Mouse (Mus musculus) forebrain, embryonic 11.5 days (tissue): Measurements from ENCODE around the gene Serpine2. TPM values are rescaled to one million over a fixed set of nuclear protein-coding genes. Genes with fewer than 3 reads are reported as not detected.
A peak's percentile ranks its signal among the peaks of the same experiment; 100 is the strongest.

Experiments
- ATAC-seq: fragments of 200-750 bp; cut with Nextera tagmentation; replicated peaks from 2 replicates; pipeline ENCODE4 v1.8.0; 2017; ENCODE audit warnings: moderate TSS enrichment; ENCODE audit not compliant: low FRiP score
- DNase-seq: peaks from one replicate; pipeline ENCODE4 v3.0.0-alpha.2; 2017; ENCODE audit warnings: low spot score
- H3K27ac ChIP-seq: fragments of 300-500 bp; sonication (generic); 2 replicates; pipeline ENCODE4 v1.5.1; 2014; ENCODE audit warnings: low read depth, low read length
- H3K27me3 ChIP-seq: fragments of 300-500 bp; sonication (generic); 2 replicates; pipeline ENCODE4 v1.6.1; 2014; ENCODE audit warnings: mild to moderate bottlenecking, low read length, mixed read lengths; ENCODE audit not compliant: control insufficient read depth, insufficient read depth
- H3K36me3 ChIP-seq: fragments of 300-500 bp; sonication (generic); 2 replicates; pipeline ENCODE4 v1.6.1; 2014; ENCODE audit warnings: mild to moderate bottlenecking, low read length, moderate library complexity, mixed read lengths; ENCODE audit not compliant: control insufficient read depth, insufficient read depth
- H3K4me1 ChIP-seq: fragments of 300-500 bp; sonication (generic); replicated peaks from 2 replicates; pipeline ENCODE4 v1.6.1; 2014; ENCODE audit warnings: low read length, mixed read lengths; ENCODE audit not compliant: control insufficient read depth, insufficient read depth
- H3K4me2 ChIP-seq: fragments of 300-500 bp; sonication (generic); 2 replicates; pipeline ENCODE4 v1.6.1; 2014; ENCODE audit warnings: low read depth, mild to moderate bottlenecking, low read length, moderate library complexity, mixed read lengths; ENCODE audit not compliant: severe bottlenecking
- H3K4me3 ChIP-seq: fragments of 300-500 bp; sonication (generic); 2 replicates; pipeline ENCODE4 v1.5.1; 2014; ENCODE audit warnings: low read depth, low read length
- H3K9ac ChIP-seq: fragments of 300-500 bp; sonication (generic); 2 replicates; pipeline ENCODE4 v1.6.1; 2014; ENCODE audit warnings: low read length
- H3K9me3 ChIP-seq: fragments of 300-500 bp; sonication (generic); 2 replicates; pipeline ENCODE4 v1.6.1; 2016; ENCODE audit warnings: low read length, mixed read lengths; ENCODE audit not compliant: control insufficient read depth
- WGBS: fragments of 180-500 bp; shearing (Covaris S2); extraction: QIAGEN DNeasy Blood & Tissue Kit; methylation state at CpG from one replicate; pipeline ENCODE4 v1.1.7; 2014; 5-methylcytosine and 5-hydroxymethylcytosine counted together
- polyA plus RNA-seq: library from polyadenylated mRNA; unstranded; fragments of >200 nt; fragmentation: Nextera tagmentation; extraction: Ambion mirVana; gene quantifications from 2 replicates; pipeline ENCODE4 v1.2.1, GENCODE M21; 2014

Gene Serpine2
- polyA plus RNA-seq, 1 experiment from 2014 or later: 49.1 TPM

DNA sequence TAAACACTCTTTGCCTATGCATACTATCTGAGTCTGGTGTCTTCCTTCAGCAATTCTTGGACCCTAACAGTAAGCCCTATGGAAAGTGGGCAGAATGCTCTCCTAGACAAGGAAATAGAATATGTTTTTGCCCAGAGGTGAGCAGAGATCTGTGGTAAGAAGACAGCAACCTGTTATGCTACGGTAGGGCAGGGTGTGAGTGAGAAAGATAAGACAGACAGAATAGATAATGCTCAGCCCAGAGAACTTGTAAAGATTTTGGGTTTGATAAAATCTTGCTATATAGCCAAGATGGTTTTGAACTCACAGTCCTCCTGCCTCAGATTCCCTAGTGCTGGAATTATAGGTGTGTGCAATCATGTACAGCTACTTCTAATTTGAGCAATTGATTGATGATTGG lies 96.5 kb downstream of the Serpine2 start:
- H3K4me2 ChIP-seq: no peak overlapping the region
- WGBS: 86% methylated on average over 1 of the region's 1 CpGs
- H3K4me1 ChIP-seq: 0 out of 2 replicates have a peak, but pooled peaks cover 5% of the 10 kb centered on the region
- H3K36me3 ChIP-seq: no peaks in the 10 kb centered on the region
- no peak for ATAC-seq
- H3K27me3 ChIP-seq: no peaks in the 10 kb centered on the region
- no peak overlapping the region for H3K9ac ChIP-seq
- DNase-seq: no peak
- H3K27ac ChIP-seq: no peak overlapping the region
- H3K4me3 ChIP-seq: no peak overlapping the region
- no peaks in the 10 kb centered on the region for H3K9me3 ChIP-seq

DNA sequence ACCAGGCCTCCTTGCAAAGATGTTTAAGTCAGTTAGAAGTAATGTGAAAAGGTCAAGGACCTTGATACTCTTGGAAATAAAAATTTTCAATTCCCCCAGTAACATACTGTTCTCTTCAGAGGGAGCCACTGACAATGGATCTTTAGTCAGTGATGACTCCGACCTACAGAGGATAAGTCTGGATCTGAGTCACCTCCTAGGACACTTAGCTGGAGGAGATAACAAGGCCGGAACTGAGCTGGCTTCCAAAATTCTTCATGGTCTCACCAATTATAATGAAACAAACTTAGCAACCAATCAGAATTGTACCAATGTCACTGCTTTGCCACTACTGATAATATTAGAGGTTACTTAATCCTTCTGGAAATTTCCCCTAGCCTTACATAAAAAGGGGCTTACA lies 96.9 kb downstream of the Serpine2 start:
- 88% methylated on average over 2 of the region's 2 CpGs for WGBS
- Histone ChIP-seq H3K9ac (no peak overlapping the region), H3K4me1 (0 out of 2 replicates have a peak, but pooled peaks cover 5% of the 10 kb centered on the region)

DNA sequence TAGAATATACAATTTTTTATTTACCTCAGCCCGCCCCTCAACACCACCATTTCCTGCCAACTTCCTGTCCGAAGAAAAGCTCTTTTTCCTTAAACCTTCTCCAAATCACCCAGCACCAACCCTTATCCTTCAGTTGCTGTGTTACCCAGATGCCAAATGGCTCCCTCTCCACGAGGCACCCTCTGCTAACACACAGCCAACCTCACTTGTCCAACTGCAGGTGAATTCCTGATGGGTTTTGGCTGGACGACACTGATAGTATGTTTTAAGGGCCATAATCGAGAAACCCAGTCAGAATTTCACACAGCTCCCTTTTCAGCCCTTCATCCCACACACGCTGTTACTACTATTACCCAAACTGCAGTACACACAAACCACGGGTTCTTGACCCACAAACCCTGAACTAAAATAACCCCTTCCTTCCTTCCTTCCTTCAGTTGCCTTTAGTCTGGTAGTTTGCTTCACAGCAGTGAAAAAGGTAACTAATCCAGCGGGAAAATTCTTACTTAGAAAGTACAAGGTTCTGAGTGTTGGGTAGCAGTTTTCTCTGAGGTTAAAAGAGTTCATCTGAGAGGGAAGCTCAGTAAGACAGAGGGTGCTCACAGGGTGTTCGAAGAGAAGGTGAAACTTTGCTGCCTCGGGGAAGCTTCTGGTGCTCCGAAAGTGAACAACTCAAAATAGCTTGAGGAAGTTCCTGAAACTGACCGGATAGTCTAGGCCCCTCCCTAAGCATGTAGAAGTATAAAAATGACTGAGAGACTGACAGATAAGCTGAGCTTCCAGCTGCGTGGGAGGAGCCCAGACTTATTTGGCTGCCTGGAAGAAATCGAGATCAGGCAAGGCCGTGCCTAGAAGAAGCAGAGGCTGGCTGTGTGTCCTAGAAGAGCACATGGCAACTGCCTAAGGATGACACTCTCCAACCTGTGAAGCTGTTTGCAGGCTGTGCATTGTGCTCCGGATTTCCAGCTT lies 98.4 kb downstream of the Serpine2 start:
- Histone ChIP-seq H3K9ac (0 out of 2 replicates have a peak overlapping the region, but pooled peaks have one; percentile 35), H3K27me3 (no peaks in the 10 kb centered on the region), H3K9me3 (no peaks in the 10 kb centered on the region), H3K4me1 (0 out of 2 replicates have a peak, but pooled peaks cover 5% of the 10 kb centered on the region), H3K36me3 (no peaks in the 10 kb centered on the region), H3K4me3 (peak overlapping the region; percentile 82; the same call in 1 of the 2 replicates), H3K4me2 (peak overlapping the region; percentile 81; the same call in 1 of the 2 replicates), H3K27ac (no peak overlapping the region)
- DNase-seq (no peak), ATAC-seq (no peak)
- WGBS: 65% methylated on average over 16 of the region's 16 CpGs

More for the DNA sequence above, 96.9 kb downstream of the Serpine2 start:
- Histone ChIP-seq H3K36me3 (no peaks in the 10 kb centered on the region), H3K4me2 (no peak overlapping the region), H3K9me3 (no peaks in the 10 kb centered on the region), H3K4me3 (no peak overlapping the region), H3K27ac (no peak overlapping the region), H3K27me3 (no peaks in the 10 kb centered on the region)
- DNase-seq (no peak), ATAC-seq (no peak)

DNA sequence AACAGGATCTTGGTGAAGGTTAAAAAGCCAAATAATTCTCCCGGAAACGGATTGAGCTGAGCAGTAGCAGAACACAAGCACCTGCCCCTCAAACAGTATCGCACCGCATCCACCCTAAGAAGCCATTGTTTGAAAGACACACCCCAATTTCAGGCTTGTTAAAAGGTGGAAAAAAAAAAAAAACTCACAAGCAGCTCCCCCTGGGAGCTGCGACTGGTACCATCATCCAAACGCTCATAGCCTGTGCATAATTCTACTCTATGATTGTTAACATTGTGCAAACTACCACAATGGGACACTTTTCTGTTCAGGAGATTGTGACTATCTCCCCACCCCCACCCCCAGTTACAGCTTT lies 99.1 kb downstream of the Serpine2 start:
- Histone ChIP-seq H3K27me3 (no peaks in the 10 kb centered on the region), H3K9ac (peak overlapping the region; percentile 35; the same call in 1 of the 2 replicates), H3K4me3 (peak overlapping the region; percentile 82), H3K4me1 (0 out of 2 replicates have a peak, but pooled peaks cover 5% of the 10 kb centered on the region), H3K4me2 (peak overlapping the region; percentile 81; the same call in 1 of the 2 replicates), H3K36me3 (no peaks in the 10 kb centered on the region), H3K27ac (no peak overlapping the region), H3K9me3 (no peaks in the 10 kb centered on the region)
- ATAC-seq (peak; percentile 54), DNase-seq (no peak)
- 0% methylated on average over 6 of the region's 6 CpGs for WGBS

DNA sequence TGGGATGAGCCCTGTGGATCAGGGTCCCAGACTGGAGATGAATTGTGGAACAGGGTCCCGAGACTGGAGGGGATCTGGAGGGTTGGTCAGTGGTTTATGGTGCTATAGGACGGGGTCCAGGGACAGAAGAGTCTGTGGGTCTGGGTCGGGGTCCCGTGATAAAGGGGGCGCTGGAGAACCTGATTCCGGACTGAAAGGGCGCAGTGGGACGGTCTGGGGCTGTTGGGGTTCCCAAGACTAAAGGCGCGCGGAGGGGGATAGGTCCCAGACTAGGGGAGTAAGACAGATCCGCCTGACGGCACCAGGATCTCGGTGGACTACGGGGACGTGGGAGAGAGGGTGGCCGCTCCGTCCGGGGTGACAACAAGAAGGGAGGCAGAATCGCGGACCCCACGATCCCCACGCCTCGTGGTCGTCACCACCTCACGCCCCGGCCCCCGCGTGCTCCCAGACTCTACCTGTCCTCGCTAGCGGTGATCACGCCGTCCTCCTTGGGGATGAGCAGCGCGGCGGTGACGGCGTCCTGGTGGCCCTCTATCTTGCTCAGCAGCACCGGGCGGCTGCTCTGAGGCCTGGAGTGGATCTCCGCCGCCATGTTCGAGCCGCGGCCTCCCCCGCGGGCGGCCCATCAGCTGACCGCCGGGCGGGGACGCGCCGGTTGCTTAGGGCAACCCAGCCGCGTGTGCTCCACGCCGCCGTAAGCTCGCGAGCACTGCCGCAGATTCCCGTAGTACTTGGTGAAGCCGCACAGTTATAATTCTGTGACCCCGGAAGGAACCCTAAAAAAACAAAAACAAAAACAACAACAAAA lies 99.7 kb downstream of the Serpine2 start:
- no peak overlapping the region for H3K27ac ChIP-seq
- no peaks in the 10 kb centered on the region for H3K27me3 ChIP-seq
- peak; percentile 97 for ATAC-seq

DNA sequence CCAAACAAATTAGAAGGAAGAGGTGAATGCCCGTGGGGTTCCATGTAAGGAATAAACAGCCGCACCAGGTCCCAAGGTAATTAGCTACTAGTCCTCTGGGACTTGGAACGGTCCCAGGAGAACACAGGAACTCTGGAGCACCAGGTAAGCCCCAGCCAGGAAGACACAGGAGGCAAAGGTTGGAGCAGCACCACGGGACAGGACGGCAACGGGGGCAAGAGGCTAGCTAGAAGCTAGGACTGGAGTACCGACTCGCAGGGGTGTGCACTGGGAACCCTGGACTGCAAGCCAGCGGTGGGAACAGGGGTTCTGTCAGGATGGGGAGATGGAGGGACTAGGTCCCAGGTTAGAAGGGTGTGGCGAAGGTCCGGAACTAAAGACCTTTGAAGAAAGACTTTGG lies 100.3 kb downstream of the Serpine2 start:
- no peaks in the 10 kb centered on the region for H3K36me3 ChIP-seq
- peak overlapping the region; percentile 89 for H3K9ac ChIP-seq
- H3K4me2 ChIP-seq: peak overlapping the region; percentile 81
- H3K4me1 ChIP-seq: 0 out of 2 replicates have a peak, but pooled peaks cover 5% of the 10 kb centered on the region
- H3K27ac ChIP-seq: no peak overlapping the region
- DNase-seq (no peak), ATAC-seq (peak; percentile 25)
- H3K27me3 ChIP-seq: no peaks in the 10 kb centered on the region
- WGBS: 12% methylated on average over 11 of the region's 11 CpGs
- peak overlapping the region; percentile 82 for H3K4me3 ChIP-seq
- H3K9me3 ChIP-seq: no peaks in the 10 kb centered on the region

More for the DNA sequence above, 99.7 kb downstream of the Serpine2 start:
- Histone ChIP-seq H3K9me3 (no peaks in the 10 kb centered on the region), H3K36me3 (no peaks in the 10 kb centered on the region), H3K4me1 (0 out of 2 replicates have a peak, but pooled peaks cover 5% of the 10 kb centered on the region), H3K4me2 (peak overlapping the region; percentile 81), H3K4me3 (peak overlapping the region; percentile 82), H3K9ac (peak overlapping the region; percentile 89)
- WGBS: under 1% methylated on average over 62 of the region's 65 CpGs
- peak; percentile 89 for DNase-seq

DNA sequence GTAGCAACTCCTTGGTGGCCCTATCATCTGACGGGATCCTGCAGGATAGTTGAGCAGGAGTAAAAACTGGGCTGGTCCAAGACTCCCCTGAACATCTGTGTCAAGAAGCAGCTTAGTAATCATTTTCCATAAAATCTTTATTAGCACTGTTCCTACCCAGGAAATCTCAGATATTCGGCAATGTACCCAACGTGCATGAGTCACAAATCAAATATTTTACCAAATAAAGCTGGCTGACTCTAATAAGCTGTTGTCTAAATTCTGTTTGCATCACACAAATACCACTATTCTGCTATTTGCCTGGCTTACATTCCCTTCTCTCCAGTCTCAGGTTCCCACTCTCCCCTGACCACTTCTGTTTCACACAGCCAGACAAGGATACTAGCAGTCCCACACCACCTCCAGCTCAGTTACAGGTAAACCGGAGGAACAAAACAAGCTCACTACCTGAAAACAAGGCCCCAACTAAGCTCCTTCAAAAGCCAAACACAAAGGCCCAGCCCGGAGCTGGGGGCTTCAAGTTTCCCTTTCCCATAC lies 101.5 kb downstream of the Serpine2 start:
- DNase-seq (no peak), ATAC-seq (no peak)
- Histone ChIP-seq H3K9ac (no peak overlapping the region), H3K9me3 (no peaks in the 10 kb centered on the region), H3K4me3 (no peak overlapping the region), H3K27ac (no peak overlapping the region), H3K36me3 (no peaks in the 10 kb centered on the region), H3K4me2 (no peak overlapping the region), H3K4me1 (0 out of 2 replicates have a peak, but pooled peaks cover 5% of the 10 kb centered on the region), H3K27me3 (no peaks in the 10 kb centered on the region)
- WGBS: 57% methylated on average over 5 of the region's 5 CpGs

DNA sequence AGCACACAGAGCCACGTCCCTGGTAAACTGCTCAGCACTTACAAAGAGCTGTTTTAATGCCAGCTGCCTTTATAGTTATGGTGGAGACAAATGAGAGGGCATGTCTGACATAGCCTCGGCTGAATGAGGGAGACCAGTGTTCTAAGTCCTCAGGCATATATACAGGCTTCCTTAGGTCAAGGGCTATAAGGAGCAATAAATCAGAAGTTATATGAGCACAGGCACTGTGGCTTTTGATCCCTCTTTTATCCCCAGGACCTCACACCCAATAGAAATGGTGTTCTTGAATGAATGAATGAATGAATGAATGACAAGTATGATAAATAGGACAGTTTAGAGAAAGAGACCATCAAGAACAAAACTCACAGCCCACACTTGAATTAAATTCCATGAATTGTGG lies 102.0 kb downstream of the Serpine2 start:
- H3K9ac ChIP-seq: no peak overlapping the region
- H3K9me3 ChIP-seq: no peaks in the 10 kb centered on the region
- H3K4me1 ChIP-seq: 0 out of 2 replicates have a peak, but pooled peaks cover 5% of the 10 kb centered on the region
- no peak overlapping the region for H3K4me2 ChIP-seq
- no peak overlapping the region for H3K27ac ChIP-seq
- WGBS: 52% methylated on average over 2 of the region's 2 CpGs
- H3K4me3 ChIP-seq: no peak overlapping the region
- H3K27me3 ChIP-seq: no peaks in the 10 kb centered on the region
- ATAC-seq: no peak
- H3K36me3 ChIP-seq: no peaks in the 10 kb centered on the region
- no peak for DNase-seq
